Mouse (Mus musculus) right cerebral cortex, adult 2 months (tissue): ENCODE measurements around the gene Serpinb8.

ENCODE experiments used
- DNase-seq, 2 experiments: peaks; one replicate each; pipeline ENCODE4 v3.0.0; 2021 to 2022; ENCODE audit warnings: low spot score in 2 of 2

Serpinb8 gene

DNA sequence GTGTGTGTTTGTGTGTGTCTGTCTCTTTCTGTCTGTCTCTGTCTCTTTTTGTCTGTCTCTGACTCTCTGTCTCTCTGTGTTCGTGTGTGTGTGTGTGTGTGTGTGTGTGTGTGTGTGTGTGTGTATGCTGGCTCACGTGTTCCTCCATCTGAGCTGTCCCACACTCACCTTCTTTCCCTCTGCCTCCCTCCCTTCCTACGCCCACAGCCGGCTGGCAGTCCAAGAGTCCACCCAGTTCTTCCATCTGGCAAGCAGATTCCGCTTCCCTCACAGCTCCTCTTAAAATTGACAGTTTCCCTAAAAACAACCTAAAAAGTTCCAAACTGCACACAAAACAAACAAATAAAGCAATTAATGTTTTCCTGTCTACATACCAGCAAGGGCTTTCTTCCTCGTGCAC lies 55.3 kb downstream of the Serpinb8 start:
- peak; percentile 75 to 78 for DNase-seq

DNA sequence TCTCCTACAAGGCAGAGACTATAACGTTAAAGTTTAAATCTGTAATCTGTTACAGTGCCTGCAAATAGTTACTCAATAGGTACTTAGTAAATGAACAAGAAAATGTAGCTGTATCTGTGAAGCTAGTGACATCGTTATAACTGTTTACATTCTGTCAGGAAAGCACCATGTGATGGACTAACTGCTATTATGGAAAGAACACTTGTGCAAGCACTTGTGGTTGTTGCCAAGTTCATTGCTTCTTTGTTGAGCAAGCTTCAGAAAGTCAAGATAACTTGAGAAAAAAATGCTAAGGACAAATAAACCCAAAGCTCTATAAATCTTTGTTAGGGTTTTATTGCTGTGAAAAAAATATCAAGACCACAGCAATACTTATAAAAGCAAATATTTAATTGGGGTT lies 67.9 kb downstream of the Serpinb8 start:
- no peak for DNase-seq
